Mouse (Mus musculus) testis, adult 2 months (tissue): ENCODE data around the gene U90926. TPM values are rescaled to one million over a fixed set of nuclear protein-coding genes. Genes with fewer than 3 reads are reported as not detected.

ENCODE experiments used
- H3K27ac ChIP-seq: fragments of 200-500 bp; 2 replicates; pipeline ENCODE4 v1.5.1; 2012; ENCODE audit warnings: low read depth, low read length; ENCODE audit not compliant: control insufficient read depth, insufficient read depth
- H3K27me3 ChIP-seq: fragments of 200-500 bp; 2 replicates; pipeline ENCODE4 v1.6.1; 2012; ENCODE audit warnings: mild to moderate bottlenecking, low read length, moderate library complexity; ENCODE audit not compliant: control insufficient read depth, insufficient read depth
- H3K36me3 ChIP-seq: fragments of 200-500 bp; 2 replicates; pipeline ENCODE4 v1.6.1; 2012; ENCODE audit warnings: mild to moderate bottlenecking, low read length; ENCODE audit not compliant: control insufficient read depth, insufficient read depth
- H3K4me1 ChIP-seq: fragments of 200-500 bp; 2 replicates; pipeline ENCODE4 v1.6.1; 2012; ENCODE audit warnings: low read length; ENCODE audit not compliant: control insufficient read depth, insufficient read depth
- H3K4me3 ChIP-seq: fragments of 200-500 bp; 2 replicates; pipeline ENCODE4 v1.5.1; 2012; ENCODE audit warnings: low read depth, mild to moderate bottlenecking, low read length, moderate library complexity, mixed read lengths; ENCODE audit not compliant: control insufficient read depth
- CTCF ChIP-seq: fragments of 200-500 bp; IDR thresholded peaks from 2 replicates; pipeline ENCODE4 v1.5.1; 2012; ENCODE audit warnings: low read depth, mild to moderate bottlenecking, inconsistent platforms, low read length, moderate library complexity; ENCODE audit not compliant: control insufficient read depth, insufficient read depth, insufficient replicate concordance
- POLR2A ChIP-seq: fragments of 200-500 bp; IDR thresholded peaks from 2 replicates; pipeline ENCODE4 v1.6.1; 2012; ENCODE audit warnings: low read depth, mild to moderate bottlenecking, inconsistent platforms, low read length, moderate library complexity; ENCODE audit not compliant: control insufficient read depth
- polyA plus RNA-seq: library from polyadenylated mRNA; depleted of rRNA; stranded (reverse); fragments of >200 nt; gene quantifications from 2 replicates; pipeline ENCODE4 v1.2.3, GENCODE M21; 2012

The U90926 gene
- polyA plus RNA-seq, 1 experiment = 2.8 TPM

GRCm38 (mm10) chr5:92212231-92212630 lies 3.0 kb downstream of the U90926 start:
- Histone ChIP-seq H3K4me1 (no peaks in the 10 kb centered on the region), H3K4me3 (no peak overlapping the region), H3K36me3 (no peaks in the 10 kb centered on the region), H3K27me3 (no peaks in the 10 kb centered on the region), H3K27ac (no peak overlapping the region)
- TF ChIP-seq CTCF (no peak), POLR2A (no peak)

DNA sequence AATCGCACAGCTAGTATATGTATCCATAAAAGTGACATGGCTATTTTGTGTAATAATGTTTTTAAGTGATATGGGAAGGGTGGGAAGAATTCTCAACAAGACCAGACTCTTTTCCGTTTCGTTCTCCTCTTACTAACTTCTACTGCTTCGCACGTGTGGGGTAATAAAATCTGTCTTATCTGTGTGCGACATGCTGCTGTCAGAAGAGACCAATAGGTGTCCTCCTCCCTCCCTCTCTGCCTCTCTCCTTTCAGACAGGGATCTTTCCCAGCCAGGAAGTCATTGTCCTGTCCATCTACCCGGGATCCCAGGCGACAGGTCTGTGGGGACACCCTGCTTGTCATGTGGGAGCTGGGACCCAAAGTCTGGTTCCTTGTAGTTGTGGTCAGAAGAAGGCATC lies 5.0 kb downstream of the U90926 start:
- no peaks in the 10 kb centered on the region for H3K36me3 ChIP-seq
- H3K27ac ChIP-seq = no peak overlapping the region
- H3K4me3 ChIP-seq = no peak overlapping the region
- TF ChIP-seq POLR2A = no peak
- H3K27me3 ChIP-seq = no peaks in the 10 kb centered on the region
- H3K4me1 ChIP-seq = no peaks in the 10 kb centered on the region

DNA sequence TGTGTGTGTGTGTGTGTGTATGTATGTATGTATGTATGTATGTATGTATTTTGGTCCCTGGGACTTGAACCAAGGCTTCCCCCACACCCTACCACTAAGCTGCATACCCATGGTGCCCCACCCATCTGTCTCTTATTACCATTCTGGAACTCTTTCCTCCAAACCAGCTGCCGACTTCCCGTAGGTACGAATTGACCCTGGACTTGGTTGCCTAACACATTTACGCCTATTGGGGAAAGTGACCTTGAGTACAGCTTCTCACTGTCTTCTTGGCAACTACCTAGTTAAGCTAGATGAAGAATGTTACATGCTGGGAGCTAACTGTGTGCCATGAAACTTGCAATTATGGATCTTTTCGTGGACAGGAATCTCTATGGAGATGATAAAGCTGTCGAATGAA lies 9.1 kb downstream of the U90926 start:
- Histone ChIP-seq H3K4me3 (no peak overlapping the region), H3K27me3 (no peaks in the 10 kb centered on the region), H3K36me3 (no peaks in the 10 kb centered on the region; the same call in 1 of the 2 replicates), H3K27ac (no peak overlapping the region), H3K4me1 (no peaks in the 10 kb centered on the region)
- TF ChIP-seq POLR2A (no peak), CTCF (no peak)

GRCm38 (mm10) chr5:92205706-92206105 lies 9.5 kb downstream of the U90926 start:
- no peak overlapping the region for H3K4me3 ChIP-seq
- TF ChIP-seq CTCF (no peak), POLR2A (no peak)
- H3K4me1 ChIP-seq = no peaks in the 10 kb centered on the region
- H3K36me3 ChIP-seq = peaks cover 1% of the 10 kb centered on the region
- H3K27ac ChIP-seq = no peak overlapping the region
- no peaks in the 10 kb centered on the region for H3K27me3 ChIP-seq

DNA sequence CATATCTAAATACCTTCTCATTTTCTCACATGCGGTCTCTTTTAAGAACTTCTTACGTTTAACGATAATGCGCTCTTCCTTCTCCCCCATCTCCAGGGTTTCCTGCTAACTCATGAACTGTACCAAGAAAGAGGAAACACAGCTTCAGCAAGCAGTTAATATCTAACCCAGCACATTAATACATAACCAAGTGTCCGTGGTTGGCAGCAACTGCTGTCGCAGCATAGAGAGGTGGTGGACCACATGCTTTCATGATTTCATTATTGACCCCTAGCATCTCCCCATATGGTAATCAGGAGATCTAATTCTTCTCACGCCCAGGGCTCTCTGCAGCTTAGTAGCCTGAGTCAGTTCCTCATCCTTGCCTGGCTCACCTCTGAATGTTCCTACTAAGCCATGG lies 10.0 kb downstream of the U90926 start:
- Histone ChIP-seq H3K4me3 (no peak overlapping the region), H3K27ac (no peak overlapping the region), H3K36me3 (peaks cover 2% of the 10 kb centered on the region), H3K4me1 (no peaks in the 10 kb centered on the region), H3K27me3 (no peaks in the 10 kb centered on the region)
- TF ChIP-seq CTCF (no peak), POLR2A (no peak)

- Histone ChIP-seq H3K4me3 (no peak overlapping the region), H3K27me3 (no peaks in the 10 kb centered on the region), H3K4me1 (no peaks in the 10 kb centered on the region), H3K27ac (no peak overlapping the region), H3K36me3 (peaks cover 2% of the 10 kb centered on the region)
- no peak for TF ChIP-seq CTCF
- TF ChIP-seq POLR2A = no peak
These were observed 10.8 kb downstream of the U90926 start for GRCm38 (mm10) chr5:92204162-92205036.

GRCm38 (mm10) chr5:92198266-92198665 lies 16.9 kb downstream of the U90926 start:
- Histone ChIP-seq H3K27me3 (no peaks in the 10 kb centered on the region), H3K27ac (no peak overlapping the region), H3K36me3 (peaks cover 4% of the 10 kb centered on the region), H3K4me3 (no peak overlapping the region), H3K4me1 (no peaks in the 10 kb centered on the region)
- no peak for TF ChIP-seq POLR2A
- no peak for TF ChIP-seq CTCF
